Mouse (Mus musculus) ES-E14 (cell line): Measurements from ENCODE around the gene Esr2. TPM values are rescaled to one million over a fixed set of nuclear protein-coding genes. Genes with fewer than 3 reads are reported as not detected.

Source experiments
- DNase-seq: peaks from one replicate; pipeline ENCODE4 v3.0.0-alpha.2; 2013; ENCODE audit warnings: low read depth, low spot score
- H3K27ac ChIP-seq: 2 replicates; pipeline ENCODE4 v1.5.1; 2012; ENCODE audit warnings: low read depth, mild to moderate bottlenecking, low read length, moderate library complexity, mixed read lengths; ENCODE audit not compliant: poor library complexity, insufficient read depth, severe bottlenecking
- H3K36me3 ChIP-seq: 2 replicates; pipeline ENCODE4 v1.6.1; 2012; ENCODE audit warnings: mild to moderate bottlenecking, low read length, moderate library complexity, mixed read lengths; ENCODE audit not compliant: control insufficient read depth, poor library complexity, insufficient read depth, severe bottlenecking
- H3K4me1 ChIP-seq, 2 experiments: fragments of 150-350 bp in 1 of 2; sonication (generic) in 1 of 2; 2 replicates each; pipeline ENCODE4 v1.6.1; 2012; ENCODE audit warnings: low read length in 2 of 2, mild to moderate bottlenecking in 1 of 2, mixed read lengths in 1 of 2; ENCODE audit not compliant: control insufficient read depth in 2 of 2, insufficient read depth in 2 of 2, poor library complexity in 1 of 2
- H3K4me3 ChIP-seq, 2 experiments: fragments of 150-350 bp in 1 of 2; sonication (generic) in 1 of 2; 2 replicates each; pipeline ENCODE4 v1.5.1; 2012; ENCODE audit warnings: low read length in 2 of 2, low read depth in 1 of 2, mild to moderate bottlenecking in 1 of 2, mixed read lengths in 1 of 2; ENCODE audit not compliant: insufficient read depth in 1 of 2, poor library complexity in 1 of 2, severe bottlenecking in 1 of 2
- H3K9ac ChIP-seq: 2 replicates; pipeline ENCODE4 v1.6.1; 2012; ENCODE audit warnings: low read depth, mild to moderate bottlenecking, low read length, mixed read lengths; ENCODE audit not compliant: poor library complexity, insufficient read depth, severe bottlenecking
- H3K9me3 ChIP-seq: fragments of 150-350 bp; sonication (generic); 2 replicates; pipeline ENCODE4 v1.6.1; 2012; ENCODE audit warnings: low read depth, mild to moderate bottlenecking, low read length; ENCODE audit not compliant: control insufficient read depth, insufficient read depth
- CHD2 ChIP-seq: IDR thresholded peaks from 2 replicates; pipeline ENCODE4 v1.6.1; 2014; ENCODE audit warnings: mild to moderate bottlenecking, low read depth, low read length, inconsistent platforms
- HCFC1 ChIP-seq: IDR thresholded peaks from 2 replicates; pipeline ENCODE4 v1.6.1; 2012; ENCODE audit warnings: low read length, inconsistent platforms, borderline replicate concordance; ENCODE audit not compliant: insufficient read depth
- MAFK ChIP-seq: IDR thresholded peaks from 2 replicates; pipeline ENCODE4 v1.6.1; 2014; ENCODE audit warnings: mild to moderate bottlenecking, low read depth, low read length, inconsistent platforms; ENCODE audit not compliant: insufficient read depth
- ZC3H11A ChIP-seq: IDR thresholded peaks from 2 replicates; pipeline ENCODE4 v1.6.1; 2012; ENCODE audit warnings: low read depth, mild to moderate bottlenecking, inconsistent platforms, low read length, borderline replicate concordance
- ZNF384 ChIP-seq: IDR thresholded peaks from 2 replicates; pipeline ENCODE4 v1.6.1; 2012; ENCODE audit warnings: low read depth, low read length, inconsistent platforms
- in situ Hi-C, 2 experiments: fragments of 600-800 bp; cut with MboI; formaldehyde crosslinking; loops; one replicate each; pipeline ENCODE4 v1.15.1; 2025; ENCODE audit warnings: low sequenced_read_pairs in 2 of 2, inconsistent platforms in 1 of 2; ENCODE audit not compliant: unreplicated experiment in 2 of 2
- total RNA-seq: library from RNA; depleted of rRNA; stranded (reverse); fragments of 300-350 nt; gene quantifications from 2 replicates; pipeline ENCODE4 v1.2.3, GENCODE M21; 2012

Esr2 gene
- total RNA-seq, 1 experiment = 0.22 TPM

- no peak overlapping the region for H3K9ac ChIP-seq
- H3K36me3 ChIP-seq = no peaks in the 10 kb centered on the region
- H3K9me3 ChIP-seq = no peaks in the 10 kb centered on the region
- H3K27ac ChIP-seq = no peak overlapping the region
- H3K4me1 ChIP-seq = peaks cover 0 to 5% of the 10 kb centered on the region in 2 experiments; a peak in 1 of 4 replicates
- no peak overlapping the region for H3K4me3 ChIP-seq
- in situ Hi-C loops = loop anchor here (5.0 to 25.0 kb wide), 4 partner anchors 180 to 407 kb away; no protein-coding TSS in a partner anchor
- TF ChIP-seq HCFC1 (no peak), ZNF384 (no peak), MAFK (no peak), ZC3H11A (no peak), CHD2 (no peak)
- DNase-seq = no peak
Observed at GRCm38 (mm10) chr12:76194526-76194925, 17.5 kb upstream of the Esr2 start.

- no peak overlapping the region for H3K4me3 ChIP-seq
- TF ChIP-seq HCFC1 = no peak
- TF ChIP-seq MAFK = peak; percentile 99
- TF ChIP-seq ZNF384 = no peak
- TF ChIP-seq ZC3H11A = peak; percentile 87; the same call in 1 of the 2 replicates
- no peak for TF ChIP-seq CHD2
- H3K36me3 ChIP-seq = no peaks in the 10 kb centered on the region
- in situ Hi-C loops = loop anchor here (5.0 to 25.0 kb wide), 4 partner anchors 176 to 404 kb away; no protein-coding TSS in a partner anchor
- no peak overlapping the region for H3K9ac ChIP-seq
- DNase-seq = no peak
- H3K9me3 ChIP-seq = no peaks in the 10 kb centered on the region
- H3K27ac ChIP-seq = no peak overlapping the region
- H3K4me1 ChIP-seq = peaks cover 0 to 2% of the 10 kb centered on the region in 2 experiments; a peak in 1 of 4 replicates
Observed at GRCm38 (mm10) chr12:76190940-76191339, 13.9 kb upstream of the Esr2 start.

GRCm38 (mm10) chr12:76187849-76188248 is 10.8 kb upstream of the Esr2 start:
- DNase-seq = peak; percentile 35
- Histone ChIP-seq H3K4me3 (no peak overlapping the region), H3K36me3 (no peaks in the 10 kb centered on the region), H3K27ac (no peak overlapping the region), H3K9me3 (no peaks in the 10 kb centered on the region), H3K9ac (no peak overlapping the region), H3K4me1 (no peaks in the 10 kb centered on the region)
- TF ChIP-seq HCFC1 = no peak
- no peak for TF ChIP-seq MAFK
- TF ChIP-seq CHD2 = no peak
- TF ChIP-seq ZNF384 = no peak
- 0 out of 2 replicates have a peak, but pooled peaks have one; percentile 36 for TF ChIP-seq ZC3H11A
- in situ Hi-C loops = loop anchor here in 1 of 2 experiments (25.0 kb wide), 2 partner anchors 176 to 401 kb away; no protein-coding TSS in a partner anchor

GRCm38 (mm10) chr12:76186473-76186872 is 9.4 kb upstream of the Esr2 start:
- no peak for DNase-seq
- H3K4me3 ChIP-seq = no peak overlapping the region
- no peaks in the 10 kb centered on the region for H3K9me3 ChIP-seq
- in situ Hi-C loops = loop anchor here in 1 of 2 experiments (25.0 kb wide), 2 partner anchors 174 to 399 kb away; no protein-coding TSS in a partner anchor
- H3K4me1 ChIP-seq = no peaks in the 10 kb centered on the region
- no peak overlapping the region for H3K27ac ChIP-seq
- no peak for TF ChIP-seq ZNF384
- no peak for TF ChIP-seq CHD2
- no peak for TF ChIP-seq MAFK
- TF ChIP-seq ZC3H11A = no peak
- TF ChIP-seq HCFC1 = no peak
- no peaks in the 10 kb centered on the region for H3K36me3 ChIP-seq
- H3K9ac ChIP-seq = no peak overlapping the region
